Mouse (Mus musculus) heart, adult 2 months (tissue): ENCODE data around the gene Mllt11.

ENCODE experiments used
- CTCF ChIP-seq: fragments of 200-600 bp; IDR thresholded peaks from 2 replicates; pipeline ENCODE4 v1.8.1; 2022; ENCODE audit warnings: antibody characterized with exemption, mild to moderate bottlenecking, moderate library complexity
- POLR2A ChIP-seq: fragments of 200-500 bp; IDR thresholded peaks from 2 replicates; pipeline ENCODE4 v1.6.1; 2011; ENCODE audit warnings: mild to moderate bottlenecking, low read depth, low read length, control low read depth; ENCODE audit not compliant: insufficient read depth

DNA sequence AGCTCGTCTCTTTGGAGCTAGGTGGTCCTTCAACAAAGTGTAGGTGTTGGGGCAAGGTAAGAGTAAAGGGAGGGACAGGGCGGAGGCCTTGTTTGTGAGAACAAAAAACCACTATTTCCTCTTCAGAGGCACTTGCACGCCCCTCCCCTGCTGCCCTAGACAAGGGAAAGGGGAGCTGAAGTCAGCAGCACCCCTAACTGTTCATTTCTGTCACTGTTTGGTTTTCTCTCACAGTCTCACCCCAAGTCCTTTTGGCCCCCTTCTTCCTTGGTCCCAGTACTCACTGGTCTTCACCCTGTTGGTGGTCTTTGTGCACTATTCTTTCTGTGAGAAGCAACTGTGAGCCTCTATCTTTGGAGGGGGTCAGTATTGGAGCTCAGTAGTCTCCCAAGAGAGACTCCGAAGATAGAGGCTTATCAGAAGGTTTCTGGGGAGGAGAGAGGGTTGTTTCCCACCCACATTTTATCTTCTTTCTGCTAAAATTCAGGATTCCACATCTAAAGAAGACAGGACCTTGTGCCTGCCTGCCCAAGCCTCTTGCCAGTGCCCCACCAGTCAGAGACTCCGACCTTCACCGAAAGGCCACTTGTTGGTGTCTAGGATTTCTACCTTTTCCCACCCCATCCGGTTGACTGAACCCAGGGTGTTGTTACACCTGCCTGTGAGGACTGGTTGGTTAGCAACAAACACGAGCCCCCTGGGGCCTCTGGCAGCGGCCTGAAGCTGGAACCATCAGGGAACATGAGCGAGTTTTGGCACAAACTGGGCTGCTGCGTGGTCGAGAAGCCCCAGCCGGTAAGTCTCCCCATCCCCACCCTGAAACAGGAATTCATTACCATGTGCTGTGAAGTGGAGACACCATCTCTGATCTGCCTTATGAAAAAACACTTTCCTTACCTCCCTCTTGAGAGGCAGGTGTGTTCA is at the start of gene Mllt11:
- TF ChIP-seq POLR2A (no peak), CTCF (no peak)
